Mouse (Mus musculus): ENCODE measurements at regions not wholly inside any gene's neighbourhood (a gene's known extent, or its start where the extent isn't known, plus 50 kb on each side); places are given as distances from the start of the nearest gene placed in this dataset.

GRCm38 (mm10) chr7:68637556-68638215 lies 111.4 kb downstream of the Arrdc4 start:
- no peak overlapping the region for H3K4me2 ChIP-seq (ENCODE audit: low read depth, low read length)
- H3K9me3 ChIP-seq (ENCODE audit: control insufficient read depth, low read length): no peaks in the 10 kb centered on the region
- H3K4me3 ChIP-seq (ENCODE audit: low read length): no peak overlapping the region
- no peaks in the 10 kb centered on the region for H3K36me3 ChIP-seq (ENCODE audit: control insufficient read depth, insufficient read depth, low read length)
- H3K9ac ChIP-seq (ENCODE audit: low read length): no peak overlapping the region
- H3K4me1 ChIP-seq (replicated peaks; ENCODE audit: control insufficient read depth, insufficient read depth, low read length): no peaks in the 10 kb centered on the region
- H3K27ac ChIP-seq (ENCODE audit: low read length): no peak overlapping the region
- H3K27me3 ChIP-seq (ENCODE audit: control insufficient read depth, insufficient read depth, low read depth, low read length): no peaks in the 10 kb centered on the region
- WGBS: 71% methylated on average over 7 of the region's 7 CpGs
- ATAC-seq (ENCODE audit: low read depth): no peak

- H3K9me3 ChIP-seq (ENCODE audit: control insufficient read depth, low read length): no peaks in the 10 kb centered on the region
- no peak overlapping the region for H3K4me2 ChIP-seq (ENCODE audit: low read depth, low read length)
- no peak overlapping the region for H3K9ac ChIP-seq (ENCODE audit: low read length)
- no peaks in the 10 kb centered on the region for H3K27me3 ChIP-seq (ENCODE audit: control insufficient read depth, insufficient read depth, low read depth, low read length)
- WGBS: 76% methylated on average over 3 of the region's 3 CpGs
- no peak overlapping the region for H3K4me3 ChIP-seq (ENCODE audit: low read length)
- ATAC-seq (ENCODE audit: low read depth): no peak
- no peaks in the 10 kb centered on the region for H3K4me1 ChIP-seq (replicated peaks; ENCODE audit: control insufficient read depth, insufficient read depth, low read length)
- no peak overlapping the region for H3K27ac ChIP-seq (ENCODE audit: low read length)
- no peaks in the 10 kb centered on the region for H3K36me3 ChIP-seq (ENCODE audit: control insufficient read depth, insufficient read depth, low read length)
Measured at GRCm38 (mm10) chr7:68621080-68621479, 128.0 kb downstream of the Arrdc4 start.

- Histone ChIP-seq H3K27ac (ENCODE audit: low read length) (no peak overlapping the region), H3K4me3 (ENCODE audit: low read length) (no peak overlapping the region), H3K4me1 (replicated peaks; ENCODE audit: control insufficient read depth, insufficient read depth, low read length) (no peaks in the 10 kb centered on the region), H3K4me2 (ENCODE audit: low read depth, low read length) (no peak overlapping the region), H3K9ac (ENCODE audit: low read length) (no peak overlapping the region), H3K9me3 (ENCODE audit: control insufficient read depth, low read length) (no peaks in the 10 kb centered on the region), H3K36me3 (ENCODE audit: control insufficient read depth, insufficient read depth, low read length) (no peaks in the 10 kb centered on the region), H3K27me3 (ENCODE audit: control insufficient read depth, insufficient read depth, low read depth, low read length) (no peaks in the 10 kb centered on the region)
- 89% methylated on average over 4 of the region's 4 CpGs for WGBS
- ATAC-seq (ENCODE audit: low read depth): no peak
Measured at GRCm38 (mm10) chr7:68610499-68610898, 138.5 kb downstream of the Arrdc4 start.

GRCm38 (mm10) chr7:68607170-68607569 lies 141.9 kb downstream of the Arrdc4 start:
- 76% methylated on average over 4 of the region's 4 CpGs for WGBS
- H3K4me3 ChIP-seq (ENCODE audit: low read length): no peak overlapping the region
- H3K9me3 ChIP-seq (ENCODE audit: control insufficient read depth, low read length): no peaks in the 10 kb centered on the region
- no peak for ATAC-seq (ENCODE audit: low read depth)
- no peak overlapping the region for H3K27ac ChIP-seq (ENCODE audit: low read length)
- H3K27me3 ChIP-seq (ENCODE audit: control insufficient read depth, insufficient read depth, low read depth, low read length): no peaks in the 10 kb centered on the region
- no peak overlapping the region for H3K9ac ChIP-seq (ENCODE audit: low read length)
- H3K36me3 ChIP-seq (ENCODE audit: control insufficient read depth, insufficient read depth, low read length): no peaks in the 10 kb centered on the region
- no peaks in the 10 kb centered on the region for H3K4me1 ChIP-seq (replicated peaks; ENCODE audit: control insufficient read depth, insufficient read depth, low read length)
- H3K4me2 ChIP-seq (ENCODE audit: low read depth, low read length): no peak overlapping the region

- H3K4me3 ChIP-seq (ENCODE audit: low read length): no peak overlapping the region
- H3K4me1 ChIP-seq (replicated peaks; ENCODE audit: control insufficient read depth, insufficient read depth, low read length): no peaks in the 10 kb centered on the region
- no peak overlapping the region for H3K4me2 ChIP-seq (ENCODE audit: low read depth, low read length)
- H3K27me3 ChIP-seq (ENCODE audit: control insufficient read depth, insufficient read depth, low read depth, low read length): no peaks in the 10 kb centered on the region
- H3K36me3 ChIP-seq (ENCODE audit: control insufficient read depth, insufficient read depth, low read length): no peaks in the 10 kb centered on the region
- H3K9ac ChIP-seq (ENCODE audit: low read length): no peak overlapping the region
- H3K9me3 ChIP-seq (ENCODE audit: control insufficient read depth, low read length): no peaks in the 10 kb centered on the region
- WGBS: 71% methylated on average over 3 of the region's 3 CpGs
- H3K27ac ChIP-seq (ENCODE audit: low read length): no peak overlapping the region
- no peak for ATAC-seq (ENCODE audit: low read depth)
Measured at GRCm38 (mm10) chr7:68606278-68606677, 142.8 kb downstream of the Arrdc4 start.

- H3K27me3 ChIP-seq (ENCODE audit: control insufficient read depth, insufficient read depth, low read depth, low read length): no peaks in the 10 kb centered on the region
- no peaks in the 10 kb centered on the region for H3K36me3 ChIP-seq (ENCODE audit: control insufficient read depth, insufficient read depth, low read length)
- WGBS: 64% methylated on average over 2 of the region's 2 CpGs
- H3K9ac ChIP-seq (ENCODE audit: low read length): no peak overlapping the region
- no peak for ATAC-seq (ENCODE audit: low read depth)
- H3K4me2 ChIP-seq (ENCODE audit: low read depth, low read length): no peak overlapping the region
- no peak overlapping the region for H3K4me3 ChIP-seq (ENCODE audit: low read length)
- no peak overlapping the region for H3K27ac ChIP-seq (ENCODE audit: low read length)
- H3K9me3 ChIP-seq (ENCODE audit: control insufficient read depth, low read length): no peaks in the 10 kb centered on the region
- H3K4me1 ChIP-seq (replicated peaks; ENCODE audit: control insufficient read depth, insufficient read depth, low read length): no peaks in the 10 kb centered on the region
Measured at GRCm38 (mm10) chr7:68603711-68604110, 145.3 kb downstream of the Arrdc4 start.

GRCm38 (mm10) chr7:68602003-68602402 lies 147.0 kb downstream of the Arrdc4 start:
- Histone ChIP-seq H3K27ac (ENCODE audit: low read length) (no peak overlapping the region), H3K9ac (ENCODE audit: low read length) (no peak overlapping the region), H3K9me3 (ENCODE audit: control insufficient read depth, low read length) (no peaks in the 10 kb centered on the region), H3K4me1 (replicated peaks; ENCODE audit: control insufficient read depth, insufficient read depth, low read length) (no peaks in the 10 kb centered on the region), H3K36me3 (ENCODE audit: control insufficient read depth, insufficient read depth, low read length) (no peaks in the 10 kb centered on the region), H3K4me2 (ENCODE audit: low read depth, low read length) (no peak overlapping the region), H3K4me3 (ENCODE audit: low read length) (no peak overlapping the region), H3K27me3 (ENCODE audit: control insufficient read depth, insufficient read depth, low read depth, low read length) (no peaks in the 10 kb centered on the region)
- ATAC-seq (ENCODE audit: low read depth): no peak
- WGBS: 47% methylated on average over 6 of the region's 6 CpGs

- no peaks in the 10 kb centered on the region for H3K4me1 ChIP-seq (replicated peaks; ENCODE audit: control insufficient read depth, insufficient read depth, low read length)
- no peaks in the 10 kb centered on the region for H3K9me3 ChIP-seq (ENCODE audit: control insufficient read depth, low read length)
- no peak overlapping the region for H3K4me3 ChIP-seq (ENCODE audit: low read length)
- H3K36me3 ChIP-seq (ENCODE audit: control insufficient read depth, insufficient read depth, low read length): no peaks in the 10 kb centered on the region
- WGBS: 58% methylated on average over 4 of the region's 4 CpGs
- H3K9ac ChIP-seq (ENCODE audit: low read length): no peak overlapping the region
- no peak for ATAC-seq (ENCODE audit: low read depth)
- no peak overlapping the region for H3K27ac ChIP-seq (ENCODE audit: low read length)
- no peak overlapping the region for H3K4me2 ChIP-seq (ENCODE audit: low read depth, low read length)
- H3K27me3 ChIP-seq (ENCODE audit: control insufficient read depth, insufficient read depth, low read depth, low read length): no peaks in the 10 kb centered on the region
Measured at GRCm38 (mm10) chr7:68594017-68594386, 155.0 kb downstream of the Arrdc4 start.

GRCm38 (mm10) chr7:68593344-68594016 lies 155.6 kb downstream of the Arrdc4 start:
- no peak for ATAC-seq (ENCODE audit: low read depth)
- Histone ChIP-seq H3K4me2 (ENCODE audit: low read depth, low read length) (no peak overlapping the region), H3K4me1 (replicated peaks; ENCODE audit: control insufficient read depth, insufficient read depth, low read length) (no peaks in the 10 kb centered on the region), H3K9me3 (ENCODE audit: control insufficient read depth, low read length) (no peaks in the 10 kb centered on the region), H3K9ac (ENCODE audit: low read length) (no peak overlapping the region), H3K4me3 (ENCODE audit: low read length) (no peak overlapping the region), H3K36me3 (ENCODE audit: control insufficient read depth, insufficient read depth, low read length) (no peaks in the 10 kb centered on the region), H3K27ac (ENCODE audit: low read length) (no peak overlapping the region), H3K27me3 (ENCODE audit: control insufficient read depth, insufficient read depth, low read depth, low read length) (no peaks in the 10 kb centered on the region)
- WGBS: 39% methylated on average over 15 of the region's 15 CpGs
